Mouse (Mus musculus) E14TG2a.4 (cell line): ENCODE measurements around the gene Pcbd1.

Source experiments
- H3K27me3 ChIP-seq: 2 replicates; pipeline ENCODE4 v1.6.1; 2014; ENCODE audit warnings: low read length, control low read depth; ENCODE audit not compliant: insufficient read depth
- H3K36me3 ChIP-seq: 2 replicates; pipeline ENCODE4 v1.6.1; 2014; ENCODE audit warnings: low read length, control low read depth; ENCODE audit not compliant: insufficient read depth
- H3K4me1 ChIP-seq: replicated peaks from 2 replicates; pipeline ENCODE4 v1.6.1; 2014; ENCODE audit warnings: low read depth, low read length, control low read depth
- H3K4me3 ChIP-seq: replicated peaks from 2 replicates; pipeline ENCODE4 v1.5.1; 2014; ENCODE audit warnings: mild to moderate bottlenecking, low read length
- H3K9me3 ChIP-seq: 2 replicates; pipeline ENCODE4 v1.6.1; 2014; ENCODE audit warnings: low read length, control low read depth
- CTCF ChIP-seq: conservative IDR thresholded peaks from 2 replicates; pipeline ENCODE4 v1.5.1; 2014; ENCODE audit warnings: low read length
- NANOG ChIP-seq: IDR thresholded peaks from 2 replicates; pipeline ENCODE4 v1.6.1; 2014; ENCODE audit warnings: borderline replicate concordance, low read length, mixed read lengths
- POU5F1 ChIP-seq: IDR thresholded peaks from 2 replicates; pipeline ENCODE4 v1.6.1; 2014; ENCODE audit warnings: low read length, borderline replicate concordance

Pcbd1 gene

GRCm38 (mm10) chr10:61064635-61065034 is 24.5 kb upstream of the Pcbd1 start:
- H3K9me3 ChIP-seq, result no peaks in the 10 kb centered on the region
- TF ChIP-seq CTCF, result no peak
- TF ChIP-seq NANOG, result no peak
- no peak for TF ChIP-seq POU5F1
- peaks cover 78% of the 10 kb centered on the region for H3K4me1 ChIP-seq
- H3K36me3 ChIP-seq, result no peaks in the 10 kb centered on the region
- peak overlapping the region; percentile 70 for H3K4me3 ChIP-seq
- no peaks in the 10 kb centered on the region for H3K27me3 ChIP-seq

GRCm38 (mm10) chr10:61065287-61066005 is 23.7 kb upstream of the Pcbd1 start:
- Histone ChIP-seq H3K4me3 (peak overlapping the region; percentile 70), H3K4me1 (peaks cover 71% of the 10 kb centered on the region), H3K36me3 (no peaks in the 10 kb centered on the region), H3K27me3 (no peaks in the 10 kb centered on the region), H3K9me3 (no peaks in the 10 kb centered on the region)
- no peak for TF ChIP-seq POU5F1
- TF ChIP-seq NANOG, result no peak
- TF ChIP-seq CTCF, result no peak

DNA sequence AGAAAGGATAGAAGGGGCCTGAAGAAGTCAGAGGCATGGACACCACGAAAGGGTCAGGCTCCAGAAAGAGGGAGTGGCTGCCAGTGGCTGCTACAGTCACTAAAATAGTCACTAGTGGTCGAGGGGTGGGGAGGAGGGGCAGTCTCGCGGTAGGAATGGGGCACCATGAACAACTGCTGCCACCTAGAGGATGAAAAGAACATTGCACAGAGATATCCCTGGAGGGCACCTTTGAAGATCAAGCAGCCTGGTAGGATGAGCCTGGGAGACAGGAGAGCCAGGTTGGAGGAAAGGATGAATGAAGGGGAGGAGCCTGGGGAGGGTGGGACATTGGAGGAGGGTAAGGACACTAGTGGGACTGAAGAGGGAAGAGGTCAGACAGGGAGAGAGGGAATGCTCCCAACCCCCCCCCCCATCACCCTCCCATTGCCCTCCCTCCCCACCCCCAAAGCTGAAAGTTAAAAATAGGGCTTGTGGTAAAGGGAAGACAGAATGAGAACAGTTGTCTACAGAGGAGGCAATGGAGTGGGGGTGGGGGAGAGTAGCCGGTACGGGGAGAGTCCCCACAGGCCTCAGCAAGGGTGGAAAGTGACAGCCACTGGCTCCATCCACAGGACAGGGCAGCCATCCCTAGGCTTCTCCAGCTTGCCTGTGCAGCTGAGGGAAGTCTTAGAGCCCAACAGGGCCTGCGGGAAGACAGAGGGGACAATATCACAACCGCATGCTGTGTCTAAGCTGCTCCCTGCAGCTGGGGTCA is 20.5 kb upstream of the Pcbd1 start:
- 0 out of 2 replicates have a peak overlapping the region, but pooled peaks have one; percentile 29 for H3K4me3 ChIP-seq
- TF ChIP-seq POU5F1, result no peak
- TF ChIP-seq NANOG, result no peak
- peak; percentile 65 for TF ChIP-seq CTCF
- H3K4me1 ChIP-seq, result peaks cover 54% of the 10 kb centered on the region
- no peaks in the 10 kb centered on the region for H3K36me3 ChIP-seq
- peaks cover 17% of the 10 kb centered on the region for H3K27me3 ChIP-seq
- H3K9me3 ChIP-seq, result no peaks in the 10 kb centered on the region

DNA sequence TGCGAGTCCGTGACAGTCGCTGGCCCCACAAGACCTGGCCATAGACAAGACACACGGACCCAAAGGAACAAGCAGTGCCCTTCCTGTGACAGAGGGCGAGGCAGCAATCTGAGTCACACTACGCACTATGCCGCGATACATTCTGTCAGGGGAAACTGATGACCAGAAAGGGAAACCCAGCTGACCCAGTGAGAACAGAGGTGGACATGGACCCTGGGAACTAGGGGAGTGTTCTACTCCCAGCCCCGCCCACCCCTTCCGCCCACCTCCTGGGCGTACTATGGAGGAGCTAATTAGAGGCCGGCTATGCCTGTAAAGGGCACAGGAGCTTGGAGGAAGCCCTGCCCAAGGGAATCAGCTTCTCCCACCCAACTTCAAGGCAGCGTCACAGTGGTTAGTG is 19.9 kb upstream of the Pcbd1 start:
- Histone ChIP-seq H3K4me1 (peaks cover 54% of the 10 kb centered on the region), H3K4me3 (0 out of 2 replicates have a peak overlapping the region, but pooled peaks have one; percentile 29), H3K27me3 (peaks cover 17% of the 10 kb centered on the region), H3K36me3 (no peaks in the 10 kb centered on the region), H3K9me3 (no peaks in the 10 kb centered on the region)
- no peak for TF ChIP-seq NANOG
- no peak for TF ChIP-seq POU5F1
- TF ChIP-seq CTCF, result no peak

DNA sequence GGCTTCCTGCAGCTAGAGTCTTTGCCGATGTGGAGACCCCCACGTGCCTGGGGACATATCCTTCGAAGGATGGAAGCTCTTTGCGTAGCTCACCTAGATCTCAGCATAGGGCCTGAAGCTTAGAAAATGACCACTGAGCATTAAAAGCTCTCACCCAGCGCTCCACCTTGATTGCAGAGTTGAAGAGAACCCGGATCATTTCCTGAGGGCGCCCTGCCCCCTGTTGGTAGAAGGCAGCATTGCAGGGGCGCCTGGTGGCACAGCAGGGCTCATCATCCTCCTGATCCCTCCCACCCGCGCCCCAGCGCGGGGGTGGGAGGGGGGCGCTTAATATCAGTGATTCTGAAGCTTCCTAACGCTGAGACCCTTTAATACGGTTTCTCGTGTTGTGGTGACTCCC is 16.8 kb upstream of the Pcbd1 start:
- Histone ChIP-seq H3K4me3 (no peak overlapping the region), H3K9me3 (peaks cover 9% of the 10 kb centered on the region; the same call in 1 of the 2 replicates), H3K27me3 (peaks cover 17% of the 10 kb centered on the region), H3K4me1 (peaks cover 47% of the 10 kb centered on the region), H3K36me3 (no peaks in the 10 kb centered on the region)
- no peak for TF ChIP-seq POU5F1
- TF ChIP-seq NANOG, result no peak
- peak; percentile 98 for TF ChIP-seq CTCF

GRCm38 (mm10) chr10:61074643-61075042 is 14.5 kb upstream of the Pcbd1 start:
- peaks cover 17% of the 10 kb centered on the region for H3K27me3 ChIP-seq
- no peaks in the 10 kb centered on the region for H3K36me3 ChIP-seq
- H3K4me3 ChIP-seq, result no peak overlapping the region
- peaks cover 47% of the 10 kb centered on the region for H3K4me1 ChIP-seq
- H3K9me3 ChIP-seq, result peaks cover 9% of the 10 kb centered on the region; the same call in 1 of the 2 replicates
- TF ChIP-seq NANOG (no peak), POU5F1 (no peak), CTCF (no peak)

GRCm38 (mm10) chr10:61075607-61076006 is 13.5 kb upstream of the Pcbd1 start:
- TF ChIP-seq POU5F1 (no peak), CTCF (no peak), NANOG (no peak)
- Histone ChIP-seq H3K4me1 (peaks cover 52% of the 10 kb centered on the region), H3K4me3 (no peak overlapping the region), H3K9me3 (peaks cover 9% of the 10 kb centered on the region; the same call in 1 of the 2 replicates), H3K36me3 (no peaks in the 10 kb centered on the region), H3K27me3 (peaks cover 17% of the 10 kb centered on the region)

- TF ChIP-seq CTCF (no peak), POU5F1 (no peak), NANOG (no peak)
- Histone ChIP-seq H3K4me1 (peaks cover 38% of the 10 kb centered on the region), H3K4me3 (peak overlapping the region; percentile 62), H3K36me3 (no peaks in the 10 kb centered on the region), H3K9me3 (peaks cover 9% of the 10 kb centered on the region; the same call in 1 of the 2 replicates), H3K27me3 (no peaks in the 10 kb centered on the region)
These were observed 8.8 kb upstream of the Pcbd1 start for GRCm38 (mm10) chr10:61080227-61080930.

DNA sequence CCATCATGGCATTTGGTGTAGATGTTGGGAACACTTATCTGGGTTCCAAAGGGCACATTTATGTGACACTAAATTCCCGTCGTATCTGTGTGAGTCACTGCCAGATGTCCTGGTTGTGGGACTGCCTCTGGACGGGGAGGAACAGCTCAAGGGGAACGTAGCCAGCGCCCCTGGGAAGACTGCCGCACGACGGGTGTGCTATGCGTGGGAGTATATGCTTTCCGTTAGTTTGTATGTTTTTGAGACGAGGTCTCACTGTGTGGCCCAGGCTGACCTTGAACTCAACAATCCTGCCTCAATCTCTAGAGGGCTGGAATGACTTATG is 8.2 kb upstream of the Pcbd1 start:
- H3K9me3 ChIP-seq, result 0 out of 2 replicates have a peak, but pooled peaks cover 5% of the 10 kb centered on the region
- TF ChIP-seq POU5F1 (no peak), NANOG (no peak), CTCF (no peak)
- H3K4me3 ChIP-seq, result peak overlapping the region; percentile 62
- peaks cover 36% of the 10 kb centered on the region for H3K4me1 ChIP-seq
- H3K36me3 ChIP-seq, result no peaks in the 10 kb centered on the region
- H3K27me3 ChIP-seq, result no peaks in the 10 kb centered on the region
